Mouse (Mus musculus): ENCODE results near the gene Gja8. TPM values are rescaled to one million over a fixed set of nuclear protein-coding genes. Genes with fewer than 3 reads are reported as not detected.

Gene Gja8
- polyA plus RNA-seq, 1 experiment from 2014 or later: not detected

DNA sequence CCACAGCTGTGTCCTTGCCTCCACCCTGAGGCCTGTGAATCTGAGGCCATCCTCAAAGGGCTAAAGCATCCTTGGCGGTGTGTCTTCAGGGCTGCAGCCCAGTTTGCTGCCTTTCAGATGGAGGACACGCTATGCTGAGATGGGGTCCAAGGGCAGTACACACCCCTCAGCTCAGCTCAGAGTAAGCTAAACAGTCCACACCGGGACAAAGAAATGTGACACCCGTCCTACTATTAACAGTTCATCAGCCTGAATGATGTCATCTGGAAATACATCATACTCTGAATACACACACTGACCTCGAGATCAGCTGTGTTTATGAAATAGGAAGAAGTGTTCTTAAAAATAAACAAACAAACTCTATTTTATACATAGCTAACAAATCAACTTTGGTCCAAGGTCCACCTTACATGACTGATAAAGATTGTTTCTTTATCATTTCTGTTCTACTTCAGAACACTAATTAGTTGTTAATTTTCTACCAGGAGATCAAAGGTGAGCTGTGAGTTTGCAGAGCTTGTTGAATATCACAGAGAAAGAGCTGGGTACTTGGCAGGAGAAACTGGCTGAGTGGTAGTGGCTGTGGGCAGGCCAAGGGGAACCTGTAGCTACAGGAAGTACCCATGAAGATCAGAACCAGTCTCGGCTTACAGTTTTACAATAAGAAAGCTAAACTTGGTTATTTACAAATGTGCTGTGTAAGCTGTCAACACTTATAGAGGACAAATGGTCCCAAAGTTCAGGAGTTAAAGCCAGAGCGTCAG lies 50.8 kb downstream of the Gja8 start:
- H3K9ac ChIP-seq: no peak overlapping the region
- no peak overlapping the region for H3K27ac ChIP-seq (replicated peaks)
- no peaks in the 10 kb centered on the region for H3K4me1 ChIP-seq (replicated peaks)
- no peak for ATAC-seq (ENCODE audit: insufficient read depth)
- H3K27me3 ChIP-seq: no peaks in the 10 kb centered on the region
- no peak overlapping the region for H3K4me2 ChIP-seq
- peaks cover 66% of the 10 kb centered on the region for H3K36me3 ChIP-seq (replicated peaks)
- H3K4me3 ChIP-seq (replicated peaks): no peak overlapping the region
- 72% methylated on average over 7 of the region's 7 CpGs for WGBS (ENCODE audit: insufficient replicate concordance)
- H3K9me3 ChIP-seq (replicated peaks): no peaks in the 10 kb centered on the region

DNA sequence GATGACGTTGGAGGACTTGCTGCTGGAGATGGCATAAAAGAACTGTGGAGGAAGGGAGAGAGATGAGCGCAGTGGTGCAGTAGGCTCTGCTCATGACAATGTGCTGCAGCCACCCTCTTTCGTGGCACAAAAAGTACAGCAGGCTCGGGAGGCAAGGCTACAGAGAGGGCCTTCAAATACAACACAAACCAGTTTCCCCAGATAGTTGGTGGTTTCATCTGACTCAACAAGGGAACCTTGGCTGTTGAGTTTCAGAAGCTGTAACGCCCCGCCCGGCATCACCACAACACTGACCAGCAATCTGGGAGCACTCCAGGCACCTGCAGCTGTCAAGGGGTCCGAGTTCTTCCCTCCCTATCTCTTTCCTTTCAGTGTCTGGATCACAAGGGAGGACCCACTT lies 53.3 kb downstream of the Gja8 start:
- 78% methylated on average over 8 of the region's 8 CpGs for WGBS (ENCODE audit: insufficient replicate concordance)

DNA sequence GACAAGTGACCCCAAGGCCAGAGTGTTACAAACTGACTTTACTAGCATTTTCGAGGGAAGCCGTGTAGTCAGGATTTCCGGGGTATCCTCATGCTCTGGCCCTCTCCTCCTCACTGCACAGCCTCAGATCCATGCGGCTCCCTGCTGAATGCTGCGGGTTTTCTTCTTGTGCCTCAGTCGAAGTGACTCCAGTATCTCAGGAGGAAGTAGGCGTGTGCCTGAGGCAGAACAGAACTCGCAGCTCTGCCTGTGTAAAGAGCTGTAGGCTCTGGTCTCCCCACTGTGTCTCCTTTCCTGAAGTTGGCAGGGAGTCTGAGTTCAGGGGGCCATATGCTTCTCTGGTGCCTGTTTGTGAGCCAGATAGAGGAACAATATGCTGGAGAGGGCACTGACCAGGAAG lies 54.8 kb downstream of the Gja8 start:
- Histone ChIP-seq H3K4me2 (no peak overlapping the region), H3K36me3 (replicated peaks) (peaks cover 67% of the 10 kb centered on the region), H3K27me3 (no peaks in the 10 kb centered on the region), H3K4me1 (replicated peaks) (no peaks in the 10 kb centered on the region), H3K9ac (no peak overlapping the region), H3K9me3 (replicated peaks) (no peaks in the 10 kb centered on the region), H3K4me3 (replicated peaks) (no peak overlapping the region), H3K27ac (replicated peaks) (no peak overlapping the region)
- 81% methylated on average over 8 of the region's 8 CpGs for WGBS (ENCODE audit: insufficient replicate concordance)
- no peak for ATAC-seq (ENCODE audit: insufficient read depth)

More for the DNA sequence above, 53.3 kb downstream of the Gja8 start:
- H3K9ac ChIP-seq: no peak overlapping the region
- peaks cover 68% of the 10 kb centered on the region for H3K36me3 ChIP-seq (replicated peaks)
- H3K27me3 ChIP-seq: no peaks in the 10 kb centered on the region
- no peak for ATAC-seq (ENCODE audit: insufficient read depth)
- H3K27ac ChIP-seq (replicated peaks): no peak overlapping the region
- H3K9me3 ChIP-seq (replicated peaks): no peaks in the 10 kb centered on the region
- H3K4me2 ChIP-seq: no peak overlapping the region
- no peaks in the 10 kb centered on the region for H3K4me1 ChIP-seq (replicated peaks)
- no peak overlapping the region for H3K4me3 ChIP-seq (replicated peaks)

- no peak overlapping the region for H3K4me3 ChIP-seq (replicated peaks)
- H3K9me3 ChIP-seq (replicated peaks): no peaks in the 10 kb centered on the region
- H3K27me3 ChIP-seq: no peaks in the 10 kb centered on the region
- H3K4me1 ChIP-seq (replicated peaks): no peaks in the 10 kb centered on the region
- 72% methylated on average over 2 of the region's 2 CpGs for WGBS (ENCODE audit: insufficient replicate concordance)
- no peak overlapping the region for H3K27ac ChIP-seq (replicated peaks)
- H3K36me3 ChIP-seq (replicated peaks): peaks cover 62% of the 10 kb centered on the region
- ATAC-seq (ENCODE audit: insufficient read depth): no peak
- no peak overlapping the region for H3K4me2 ChIP-seq
- H3K9ac ChIP-seq: no peak overlapping the region
Measured at GRCm38 (mm10) chr3:96870270-96870669, 55.5 kb downstream of the Gja8 start.

DNA sequence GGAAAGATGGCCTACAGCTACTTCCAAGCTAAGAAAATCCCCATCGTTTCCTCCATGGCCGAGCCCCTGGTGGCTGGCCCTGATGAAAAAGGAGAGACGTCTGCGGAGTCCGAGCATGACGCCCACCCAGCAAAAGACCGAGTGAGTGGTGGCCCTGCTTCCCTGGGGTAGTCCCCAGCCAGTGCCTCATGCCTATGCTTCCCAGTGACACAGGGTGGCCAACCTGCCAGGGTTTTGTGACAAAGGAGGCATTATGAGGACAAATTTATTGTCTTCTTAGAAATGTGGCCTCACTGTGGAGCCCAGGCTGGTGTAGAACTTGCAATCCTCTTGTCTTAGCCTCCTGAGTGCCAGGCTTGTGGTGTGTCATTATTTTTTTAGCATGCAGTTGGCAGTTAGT lies 56.7 kb downstream of the Gja8 start:
- no peak overlapping the region for H3K4me3 ChIP-seq (replicated peaks)
- peaks cover 53% of the 10 kb centered on the region for H3K36me3 ChIP-seq (replicated peaks)
- H3K27me3 ChIP-seq: no peaks in the 10 kb centered on the region

GRCm38 (mm10) chr3:96868566-96868965 lies 57.3 kb downstream of the Gja8 start:
- WGBS (ENCODE audit: insufficient replicate concordance): 74% methylated on average over 8 of the region's 8 CpGs
- H3K9me3 ChIP-seq (replicated peaks): no peaks in the 10 kb centered on the region
- no peaks in the 10 kb centered on the region for H3K27me3 ChIP-seq
- no peak overlapping the region for H3K9ac ChIP-seq
- H3K4me1 ChIP-seq (replicated peaks): no peaks in the 10 kb centered on the region
- peaks cover 48% of the 10 kb centered on the region for H3K36me3 ChIP-seq (replicated peaks)
- no peak overlapping the region for H3K4me3 ChIP-seq (replicated peaks)
- no peak overlapping the region for H3K4me2 ChIP-seq
- no peak for ATAC-seq (ENCODE audit: insufficient read depth)
- no peak overlapping the region for H3K27ac ChIP-seq (replicated peaks)

More for the DNA sequence above, 56.7 kb downstream of the Gja8 start:
- H3K4me1 ChIP-seq (replicated peaks): no peaks in the 10 kb centered on the region
- H3K4me2 ChIP-seq: no peak overlapping the region
- no peak overlapping the region for H3K27ac ChIP-seq (replicated peaks)
- no peak overlapping the region for H3K9ac ChIP-seq
- no peak for ATAC-seq (ENCODE audit: insufficient read depth)
- WGBS (ENCODE audit: insufficient replicate concordance): 85% methylated on average over 7 of the region's 7 CpGs
- H3K9me3 ChIP-seq (replicated peaks): no peaks in the 10 kb centered on the region

- no peak overlapping the region for H3K4me2 ChIP-seq
- H3K36me3 ChIP-seq (replicated peaks): peaks cover 41% of the 10 kb centered on the region
- no peaks in the 10 kb centered on the region for H3K27me3 ChIP-seq
- no peaks in the 10 kb centered on the region for H3K9me3 ChIP-seq (replicated peaks)
- no peak for ATAC-seq (ENCODE audit: insufficient read depth)
- no peak overlapping the region for H3K9ac ChIP-seq
- no peak overlapping the region for H3K4me3 ChIP-seq (replicated peaks)
- no peaks in the 10 kb centered on the region for H3K4me1 ChIP-seq (replicated peaks)
- 74% methylated on average over 3 of the region's 3 CpGs for WGBS (ENCODE audit: insufficient replicate concordance)
- H3K27ac ChIP-seq (replicated peaks): no peak overlapping the region
Measured at GRCm38 (mm10) chr3:96867863-96868262, 58.0 kb downstream of the Gja8 start.

Other genes starting within 250 kb of the Gja8 start
- 5.8 and 6.1 TPM in 2 replicates for gene Pias3, start 229.6 kb downstream of the Gja8 start, polyA plus RNA-seq (2015; fragmentation: Nextera tagmentation; extraction: Ambion mirVana)
- 1.0 and 1.3 TPM in 2 replicates for gene Nudt17, start 217.5 kb downstream of the Gja8 start, polyA plus RNA-seq (2015; fragmentation: Nextera tagmentation; extraction: Ambion mirVana)
- gene Polr3c, start 198.4 kb downstream of the Gja8 start, polyA plus RNA-seq (2015; fragmentation: Nextera tagmentation; extraction: Ambion mirVana): 19.8 and 21.3 TPM in 2 replicates
- 26.4 and 27.8 TPM in 2 replicates for gene Rnf115, start 198.4 kb downstream of the Gja8 start, polyA plus RNA-seq (2015; fragmentation: Nextera tagmentation; extraction: Ambion mirVana)
- gene Pdzk1, start 96.7 kb downstream of the Gja8 start, polyA plus RNA-seq (2015; fragmentation: Nextera tagmentation; extraction: Ambion mirVana): 21.6 and 27.2 TPM in 2 replicates
- gene Cd160, start 96.7 kb downstream of the Gja8 start, polyA plus RNA-seq (2015; fragmentation: Nextera tagmentation; extraction: Ambion mirVana): 0.30 and 0.31 TPM in 2 replicates
- 2.2 and 3.1 TPM in 2 replicates for gene Gja5, start 21.3 kb downstream of the Gja8 start, polyA plus RNA-seq (2015; fragmentation: Nextera tagmentation; extraction: Ambion mirVana)
- gene Gpr89, start 20.7 kb downstream of the Gja8 start, polyA plus RNA-seq (2015; fragmentation: Nextera tagmentation; extraction: Ambion mirVana): 22.3 and 23.6 TPM in 2 replicates
- gene Acp6, start 232.8 kb upstream of the Gja8 start, polyA plus RNA-seq (2015; fragmentation: Nextera tagmentation; extraction: Ambion mirVana): 16.9 and 17.3 TPM in 2 replicates